Mouse (Mus musculus) yolk sac, embryonic 10.5 days (tissue): ENCODE data around the gene Fam221b.

Source experiments
- DNase-seq: peaks from one replicate; pipeline ENCODE4 v3.0.0-alpha.2; 2017; ENCODE audit warnings: low spot score

The Fam221b gene

GRCm38 (mm10) chr4:43668782-43669427 is at the start of gene Fam221b, which contains the start of gene Tmem8b:
Fam221b (minus strand) TSS chr4:43669145.
Tmem8b (plus strand) TSS chr4:43668971.
- peak; percentile 88 for DNase-seq

- DNase-seq = no peak
Observed at GRCm38 (mm10) chr4:43713652-43714219, 44.8 kb upstream of the Fam221b start.

GRCm38 (mm10) chr4:43711821-43712220 is 42.9 kb upstream of the Fam221b start:
- DNase-seq = peak; percentile 53

- no peak for DNase-seq
Observed at GRCm38 (mm10) chr4:43709869-43710268, 40.9 kb upstream of the Fam221b start, which contains the start of gene Olfr71. Olfr71 (minus strand) TSS chr4:43710255.

- no peak for DNase-seq
Observed at GRCm38 (mm10) chr4:43705991-43706390, 37.0 kb upstream of the Fam221b start.

- DNase-seq = no peak
Observed at GRCm38 (mm10) chr4:43703851-43704250, 34.9 kb upstream of the Fam221b start.

- DNase-seq = no peak
Observed at GRCm38 (mm10) chr4:43703439-43703838, 34.5 kb upstream of the Fam221b start.

GRCm38 (mm10) chr4:43700707-43701106 is 31.8 kb upstream of the Fam221b start, which contains the start of gene Olfr70:
Olfr70 (minus strand) TSS chr4:43700807.
- no peak for DNase-seq

GRCm38 (mm10) chr4:43696561-43696960 is 27.6 kb upstream of the Fam221b start:
- no peak for DNase-seq

GRCm38 (mm10) chr4:43695249-43695671 is 26.3 kb upstream of the Fam221b start:
- no peak for DNase-seq

GRCm38 (mm10) chr4:43694439-43695248 is 25.7 kb upstream of the Fam221b start:
- no peak for DNase-seq

GRCm38 (mm10) chr4:43693806-43694241 is 24.9 kb upstream of the Fam221b start:
- DNase-seq = no peak

- DNase-seq = no peak
Observed at GRCm38 (mm10) chr4:43691026-43691425, 22.1 kb upstream of the Fam221b start.

GRCm38 (mm10) chr4:43690021-43690420 is 21.1 kb upstream of the Fam221b start:
- no peak for DNase-seq

GRCm38 (mm10) chr4:43679416-43680043 is 10.6 kb upstream of the Fam221b start:
- DNase-seq = no peak

- DNase-seq = no peak
Observed at GRCm38 (mm10) chr4:43678541-43678940, 9.6 kb upstream of the Fam221b start.

- DNase-seq = peak; percentile 28
Observed at GRCm38 (mm10) chr4:43675608-43676007, 6.7 kb upstream of the Fam221b start.

- DNase-seq = peak; percentile 61
Observed at GRCm38 (mm10) chr4:43674974-43675373, 6.0 kb upstream of the Fam221b start.

- DNase-seq = no peak
Observed at GRCm38 (mm10) chr4:43673703-43674102, 4.8 kb upstream of the Fam221b start.

- peak; percentile 70 for DNase-seq
Observed at GRCm38 (mm10) chr4:43672070-43672469, 3.1 kb upstream of the Fam221b start.

GRCm38 (mm10) chr4:43669428-43669794 is 466 bp upstream of the Fam221b start:
- no peak for DNase-seq

- no peak for DNase-seq
Observed at GRCm38 (mm10) chr4:43666412-43666811, 2.5 kb downstream of the Fam221b start.
